Mouse (Mus musculus): ENCODE measurements around the gene Camk1d. TPM values are rescaled to one million over a fixed set of nuclear protein-coding genes. Genes with fewer than 3 reads are reported as not detected.
A peak's percentile ranks its signal among the peaks of the same experiment; 100 is the strongest.

Camk1d gene
- total RNA-seq, 1 experiment = 12.5 TPM

DNA sequence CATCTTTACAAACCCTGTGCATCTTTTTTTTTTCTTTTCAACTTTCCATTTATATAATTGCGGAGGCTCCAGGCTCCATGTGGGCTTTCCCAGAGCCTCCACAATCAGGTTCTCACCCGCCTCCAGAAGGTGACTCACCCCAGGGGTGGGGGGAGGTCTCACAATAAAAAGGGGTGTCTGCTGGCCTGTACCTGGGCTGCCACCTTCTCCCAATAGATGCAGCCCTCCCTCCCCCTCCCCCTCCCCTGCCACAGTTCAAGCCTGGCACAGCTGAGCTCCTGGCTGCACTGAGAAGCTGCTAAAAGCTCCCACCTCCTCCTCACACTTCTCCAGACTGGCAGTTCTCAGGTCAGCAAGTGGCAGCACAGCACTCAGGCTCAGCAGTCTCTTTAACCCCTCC, 302.5 kb downstream of the Camk1d start:
- H3K36me3 ChIP-seq (ENCODE audit: control insufficient read depth, insufficient read depth, low read length, poor library complexity, severe bottlenecking) = no peaks in the 10 kb centered on the region
- H3K9ac ChIP-seq (ENCODE audit: insufficient read depth, low read depth, low read length, poor library complexity, severe bottlenecking) = no peak overlapping the region
- no peaks in the 10 kb centered on the region for H3K4me1 ChIP-seq (ENCODE audit: control insufficient read depth in 2 of 2, insufficient read depth in 2 of 2, low read length in 2 of 2, poor library complexity in 1 of 2)
- no peaks in the 10 kb centered on the region for H3K9me3 ChIP-seq (ENCODE audit: control insufficient read depth, insufficient read depth, low read depth, low read length)
- H3K27ac ChIP-seq (ENCODE audit: insufficient read depth, low read depth, low read length, poor library complexity, severe bottlenecking) = no peak overlapping the region
- in situ Hi-C loops (cut with MboI; ENCODE audit: low sequenced_read_pairs in 2 of 2, unreplicated experiment in 2 of 2) = loop anchor here in 1 of 2 experiments (25.0 kb wide), 1 partner anchor 324 kb away; no protein-coding TSS in a partner anchor
- no peak overlapping the region for H3K4me3 ChIP-seq (ENCODE audit: insufficient read depth in 1 of 2, low read depth in 1 of 2, low read length in 2 of 2, poor library complexity in 1 of 2, severe bottlenecking in 1 of 2)
- no peak for DNase-seq (ENCODE audit: low read depth, low spot score)
- TF ChIP-seq ZNF384 (IDR thresholded peaks at IDR 0.05; ENCODE audit: low read depth, low read length) (no peak), HCFC1 (IDR thresholded peaks at IDR 0.05; ENCODE audit: borderline replicate concordance, insufficient read depth, low read length) (no peak), MAFK (IDR thresholded peaks at IDR 0.05; ENCODE audit: insufficient read depth, low read depth, low read length) (no peak), ZC3H11A (IDR thresholded peaks at IDR 0.05; ENCODE audit: borderline replicate concordance, low read depth, low read length) (no peak), CHD2 (IDR thresholded peaks at IDR 0.05; ENCODE audit: low read depth, low read length) (no peak)

DNA sequence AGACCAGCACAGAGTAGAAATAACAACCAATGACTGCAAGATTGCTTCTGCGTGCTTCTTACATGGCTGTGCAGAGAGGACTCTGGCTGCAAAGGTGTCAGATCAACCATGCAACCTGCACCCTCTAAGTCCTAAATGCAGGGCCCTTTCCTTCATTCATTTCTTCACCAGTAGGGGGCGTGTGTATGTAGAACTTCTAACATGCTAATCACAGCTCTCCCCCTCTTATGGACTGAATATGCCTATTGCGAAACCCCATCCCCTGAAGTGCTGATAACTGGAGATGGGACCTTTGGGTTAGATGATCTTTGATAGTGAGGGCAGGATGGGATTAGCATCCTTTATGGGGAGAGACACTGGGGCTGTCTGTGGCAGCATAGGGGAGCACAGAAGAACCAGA, 310.5 kb downstream of the Camk1d start:
- H3K27ac ChIP-seq (ENCODE audit: insufficient read depth, low read depth, low read length, poor library complexity, severe bottlenecking) = no peak overlapping the region
- no peaks in the 10 kb centered on the region for H3K9me3 ChIP-seq (ENCODE audit: control insufficient read depth, insufficient read depth, low read depth, low read length)
- H3K36me3 ChIP-seq (ENCODE audit: control insufficient read depth, insufficient read depth, low read length, poor library complexity, severe bottlenecking) = no peaks in the 10 kb centered on the region; the same call in 1 of the 2 replicates
- H3K4me1 ChIP-seq (ENCODE audit: control insufficient read depth in 2 of 2, insufficient read depth in 2 of 2, low read length in 2 of 2, poor library complexity in 1 of 2) = peaks cover 0 to 5% of the 10 kb centered on the region in 2 experiments; a peak in 1 of 4 replicates
- TF ChIP-seq ZNF384 (IDR thresholded peaks at IDR 0.05; ENCODE audit: low read depth, low read length) = no peak
- TF ChIP-seq CHD2 (IDR thresholded peaks at IDR 0.05; ENCODE audit: low read depth, low read length) = no peak
- no peak for TF ChIP-seq HCFC1 (IDR thresholded peaks at IDR 0.05; ENCODE audit: borderline replicate concordance, insufficient read depth, low read length)
- 0 out of 2 replicates have a peak, but pooled peaks have one; percentile 3 for TF ChIP-seq ZC3H11A (IDR thresholded peaks at IDR 0.05; ENCODE audit: borderline replicate concordance, low read depth, low read length)
- no peak for TF ChIP-seq MAFK (IDR thresholded peaks at IDR 0.05; ENCODE audit: insufficient read depth, low read depth, low read length)
- peak; percentile 47 for DNase-seq (ENCODE audit: low read depth, low spot score)
- H3K9ac ChIP-seq (ENCODE audit: insufficient read depth, low read depth, low read length, poor library complexity, severe bottlenecking) = no peak overlapping the region
- H3K4me3 ChIP-seq (ENCODE audit: insufficient read depth in 1 of 2, low read depth in 1 of 2, low read length in 2 of 2, poor library complexity in 1 of 2, severe bottlenecking in 1 of 2) = no peak overlapping the region
- in situ Hi-C loops (cut with MboI; ENCODE audit: low sequenced_read_pairs in 2 of 2, unreplicated experiment in 2 of 2) = loop anchor here in 1 of 2 experiments (25.0 kb wide), 1 partner anchor 317 kb away; no protein-coding TSS in a partner anchor

DNA sequence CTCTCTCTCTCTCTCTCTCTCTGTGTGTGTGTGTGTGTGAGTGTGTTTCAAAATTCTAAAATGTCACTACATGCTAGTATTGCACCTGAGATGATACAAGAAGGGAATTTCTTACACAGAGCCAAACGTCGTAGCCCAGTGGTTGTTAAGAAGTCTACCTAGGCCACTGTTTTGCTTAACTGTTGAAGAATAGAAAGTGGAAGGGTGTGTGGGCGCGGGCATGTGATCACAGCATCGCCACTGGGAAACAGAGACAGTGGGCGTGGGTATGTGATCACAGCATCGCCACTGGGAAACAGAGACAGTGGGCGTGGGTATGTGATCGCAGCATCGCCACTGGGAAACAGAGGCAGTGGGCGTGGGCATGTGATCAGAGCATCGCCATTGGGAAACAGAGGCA, 312.3 kb downstream of the Camk1d start:
- Histone ChIP-seq H3K9ac (ENCODE audit: insufficient read depth, low read depth, low read length, poor library complexity, severe bottlenecking) (no peak overlapping the region), H3K36me3 (ENCODE audit: control insufficient read depth, insufficient read depth, low read length, poor library complexity, severe bottlenecking) (no peaks in the 10 kb centered on the region; the same call in 1 of the 2 replicates), H3K9me3 (ENCODE audit: control insufficient read depth, insufficient read depth, low read depth, low read length) (no peaks in the 10 kb centered on the region), H3K27ac (ENCODE audit: insufficient read depth, low read depth, low read length, poor library complexity, severe bottlenecking) (no peak overlapping the region), H3K4me3 (ENCODE audit: insufficient read depth in 1 of 2, low read depth in 1 of 2, low read length in 2 of 2, poor library complexity in 1 of 2, severe bottlenecking in 1 of 2) (no peak overlapping the region), H3K4me1 (ENCODE audit: control insufficient read depth in 2 of 2, insufficient read depth in 2 of 2, low read length in 2 of 2, poor library complexity in 1 of 2) (peaks cover 0 to 5% of the 10 kb centered on the region in 2 experiments; a peak in 1 of 4 replicates)
- in situ Hi-C loops (cut with MboI; ENCODE audit: low sequenced_read_pairs in 2 of 2, unreplicated experiment in 2 of 2) = loop anchor here in 1 of 2 experiments (25.0 kb wide), 1 partner anchor 315 kb away; no protein-coding TSS in a partner anchor
- DNase-seq (ENCODE audit: low read depth, low spot score) = no peak
- no peak for TF ChIP-seq MAFK (IDR thresholded peaks at IDR 0.05; ENCODE audit: insufficient read depth, low read depth, low read length)
- TF ChIP-seq CHD2 (IDR thresholded peaks at IDR 0.05; ENCODE audit: low read depth, low read length) = no peak
- TF ChIP-seq ZC3H11A (IDR thresholded peaks at IDR 0.05; ENCODE audit: borderline replicate concordance, low read depth, low read length) = no peak
- no peak for TF ChIP-seq ZNF384 (IDR thresholded peaks at IDR 0.05; ENCODE audit: low read depth, low read length)
- TF ChIP-seq HCFC1 (IDR thresholded peaks at IDR 0.05; ENCODE audit: borderline replicate concordance, insufficient read depth, low read length) = no peak

DNA sequence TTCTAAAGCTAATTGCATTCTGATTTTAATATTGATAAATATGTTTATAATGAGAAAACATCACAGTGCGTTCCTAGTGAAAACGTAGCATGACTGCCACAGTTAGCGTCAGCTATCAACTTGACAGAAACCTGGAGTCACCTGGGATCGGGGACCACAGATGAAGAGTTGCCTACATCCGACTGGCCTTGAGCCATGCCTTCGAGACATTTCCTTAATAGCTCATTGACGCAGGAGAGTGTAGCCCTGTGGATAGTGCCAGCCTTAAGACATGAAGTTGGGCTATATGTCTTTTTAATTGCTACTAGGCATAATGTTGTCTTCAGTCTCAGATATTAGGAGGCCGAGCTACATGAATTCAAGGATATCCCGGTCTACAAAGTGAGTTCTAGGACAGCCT, 315.8 kb downstream of the Camk1d start:
- TF ChIP-seq ZNF384 (IDR thresholded peaks at IDR 0.05; ENCODE audit: low read depth, low read length) = no peak
- TF ChIP-seq CHD2 (IDR thresholded peaks at IDR 0.05; ENCODE audit: low read depth, low read length) = no peak
- no peak for TF ChIP-seq ZC3H11A (IDR thresholded peaks at IDR 0.05; ENCODE audit: borderline replicate concordance, low read depth, low read length)
- TF ChIP-seq HCFC1 (IDR thresholded peaks at IDR 0.05; ENCODE audit: borderline replicate concordance, insufficient read depth, low read length) = no peak
- TF ChIP-seq MAFK (IDR thresholded peaks at IDR 0.05; ENCODE audit: insufficient read depth, low read depth, low read length) = no peak
- no peak for DNase-seq (ENCODE audit: low read depth, low spot score)
- no peak overlapping the region for H3K4me3 ChIP-seq (ENCODE audit: insufficient read depth in 1 of 2, low read depth in 1 of 2, low read length in 2 of 2, poor library complexity in 1 of 2, severe bottlenecking in 1 of 2)
- H3K27ac ChIP-seq (ENCODE audit: insufficient read depth, low read depth, low read length, poor library complexity, severe bottlenecking) = no peak overlapping the region
- H3K4me1 ChIP-seq (ENCODE audit: control insufficient read depth in 2 of 2, insufficient read depth in 2 of 2, low read length in 2 of 2, poor library complexity in 1 of 2) = peaks cover 0 to 3% of the 10 kb centered on the region in 2 experiments; a peak in 1 of 4 replicates
- no peaks in the 10 kb centered on the region for H3K9me3 ChIP-seq (ENCODE audit: control insufficient read depth, insufficient read depth, low read depth, low read length)
- in situ Hi-C loops (cut with MboI; ENCODE audit: low sequenced_read_pairs in 2 of 2, unreplicated experiment in 2 of 2) = no loop called here
- no peaks in the 10 kb centered on the region; the same call in 1 of the 2 replicates for H3K36me3 ChIP-seq (ENCODE audit: control insufficient read depth, insufficient read depth, low read length, poor library complexity, severe bottlenecking)
- H3K9ac ChIP-seq (ENCODE audit: insufficient read depth, low read depth, low read length, poor library complexity, severe bottlenecking) = no peak overlapping the region
